Mouse (Mus musculus) urinary bladder, postnatal 10 days (tissue): ENCODE measurements at regions not wholly inside any gene's neighbourhood (a gene's known extent, or its start where the extent isn't known, plus 50 kb on each side); places are given as distances from the start of the nearest gene placed in this dataset.

Experiments used
- DNase-seq: peaks from one replicate; pipeline ENCODE4 v3.0.0; 2022; ENCODE audit warnings: low spot score

- DNase-seq, result no peak
Observed at GRCm38 (mm10) chr1:35786668-35787213, 281.5 kb upstream of the Hs6st1 start.

DNA sequence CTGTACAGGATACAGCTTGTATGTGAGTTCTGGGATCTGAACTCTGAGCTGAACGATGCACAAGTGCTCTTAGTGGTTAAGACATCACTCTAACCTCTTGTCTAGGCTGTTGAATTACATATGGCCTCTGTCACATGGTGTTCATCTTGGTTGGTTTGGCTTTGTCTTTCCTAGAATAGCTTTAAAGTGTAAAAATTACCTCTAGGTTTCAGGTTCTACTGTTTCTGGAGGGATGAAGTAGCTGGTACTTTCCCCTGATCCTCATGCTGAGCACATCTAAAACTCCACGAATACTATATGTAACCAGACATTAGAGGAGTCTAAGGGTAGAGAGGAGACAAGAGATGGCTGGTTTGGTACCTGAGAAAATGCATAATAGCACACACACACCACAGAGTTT, 271.1 kb upstream of the Hs6st1 start:
- DNase-seq, result no peak

DNA sequence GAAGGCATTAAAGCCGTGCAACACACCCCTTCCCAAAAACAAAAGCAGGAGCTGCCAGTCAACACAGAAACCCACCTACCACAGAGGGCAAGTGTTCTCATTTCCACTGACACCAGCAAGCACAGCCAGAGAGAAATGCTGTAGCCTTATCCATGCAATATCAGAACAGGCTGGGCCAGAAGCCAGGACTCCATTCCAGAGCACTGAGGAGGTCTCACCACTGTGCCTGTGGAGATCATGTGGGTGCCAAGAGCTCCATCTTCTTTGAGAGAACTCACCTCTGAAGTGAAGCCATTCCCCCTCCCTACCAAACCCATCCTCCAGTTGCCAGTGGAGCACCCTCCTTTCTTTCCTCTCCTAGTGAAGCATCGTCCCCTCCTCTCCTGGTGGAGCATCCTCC, 270.7 kb upstream of the Hs6st1 start:
- no peak for DNase-seq

DNA sequence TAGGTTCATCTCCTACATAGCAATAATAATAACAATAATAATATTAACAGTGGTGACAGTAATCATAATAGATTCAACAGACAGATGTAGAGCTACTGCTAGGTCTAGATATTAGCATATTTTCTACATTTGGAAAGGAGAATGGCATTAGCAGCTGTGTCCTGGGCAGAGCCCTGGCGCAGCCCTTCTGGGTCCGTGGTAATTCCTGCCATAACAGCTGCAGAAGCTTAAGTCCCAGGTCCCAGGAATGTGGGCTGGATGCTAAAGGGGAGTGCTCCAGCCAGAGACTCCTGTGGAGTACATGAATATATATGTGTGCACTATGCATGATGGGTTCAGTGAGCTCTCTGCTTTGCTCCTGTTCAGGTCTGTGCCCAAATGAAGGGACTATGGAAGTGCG, 262.7 kb upstream of the Hs6st1 start:
- DNase-seq, result no peak

DNA sequence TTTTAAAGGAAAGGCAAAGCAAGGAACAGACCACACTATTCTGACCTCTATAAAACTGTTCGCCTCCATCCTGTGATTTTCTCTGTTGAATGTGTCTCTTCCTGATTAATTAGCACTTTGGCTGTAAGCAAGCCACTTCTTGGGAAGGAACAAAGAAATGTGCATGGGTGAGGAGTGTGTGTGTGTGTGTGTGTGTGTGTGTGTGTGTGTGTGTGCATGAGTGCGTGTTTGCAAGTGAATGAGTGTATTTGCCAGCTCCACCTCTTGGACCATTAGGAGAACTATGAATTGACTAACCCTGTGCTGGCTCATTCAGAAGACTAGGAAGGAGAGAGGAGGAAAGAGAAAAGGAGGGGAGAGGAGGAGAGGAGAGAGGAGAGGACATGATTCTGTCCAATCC, 261.9 kb upstream of the Hs6st1 start:
- DNase-seq, result no peak

GRCm38 (mm10) chr1:35806731-35807130, 261.5 kb upstream of the Hs6st1 start:
- DNase-seq, result no peak

DNA sequence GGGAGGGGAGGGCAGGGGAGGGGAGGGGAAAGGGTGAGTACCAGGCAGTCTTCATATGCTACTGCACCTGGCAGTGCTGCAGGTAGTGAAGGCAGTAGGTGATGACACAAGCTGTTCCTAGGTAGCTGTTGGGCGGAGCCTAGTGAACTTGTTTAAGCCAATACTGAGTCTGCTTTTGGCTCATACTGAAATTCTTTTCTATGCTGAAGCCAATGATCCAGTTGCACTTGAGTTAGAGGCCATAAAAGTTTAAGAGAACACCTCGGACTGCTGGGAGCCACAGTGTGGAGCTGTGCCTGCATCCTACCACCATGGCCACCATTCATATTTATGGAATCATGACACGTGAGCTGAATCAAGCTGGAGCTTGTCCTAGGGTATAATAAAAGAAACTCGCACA, 259.3 kb upstream of the Hs6st1 start:
- DNase-seq, result no peak

DNA sequence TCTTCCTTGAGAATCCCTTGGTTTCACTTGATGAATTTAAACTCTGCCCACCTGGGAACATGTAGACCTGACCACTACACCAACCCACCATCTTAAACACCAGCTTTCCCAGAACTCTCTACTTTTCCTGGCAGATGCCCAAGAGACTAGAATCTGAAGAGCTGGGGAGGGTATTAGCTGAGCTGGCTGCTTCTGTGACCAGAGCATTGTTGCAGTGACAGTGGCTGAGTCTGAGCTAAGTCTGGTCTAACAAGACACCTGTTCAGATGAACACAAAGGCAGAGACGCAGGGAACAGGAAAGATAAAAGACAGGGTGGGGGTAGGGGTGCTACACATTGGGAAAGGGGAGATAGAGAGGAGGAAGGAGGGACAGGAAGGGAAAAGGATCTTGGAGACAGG, 258.9 kb upstream of the Hs6st1 start:
- no peak for DNase-seq

DNA sequence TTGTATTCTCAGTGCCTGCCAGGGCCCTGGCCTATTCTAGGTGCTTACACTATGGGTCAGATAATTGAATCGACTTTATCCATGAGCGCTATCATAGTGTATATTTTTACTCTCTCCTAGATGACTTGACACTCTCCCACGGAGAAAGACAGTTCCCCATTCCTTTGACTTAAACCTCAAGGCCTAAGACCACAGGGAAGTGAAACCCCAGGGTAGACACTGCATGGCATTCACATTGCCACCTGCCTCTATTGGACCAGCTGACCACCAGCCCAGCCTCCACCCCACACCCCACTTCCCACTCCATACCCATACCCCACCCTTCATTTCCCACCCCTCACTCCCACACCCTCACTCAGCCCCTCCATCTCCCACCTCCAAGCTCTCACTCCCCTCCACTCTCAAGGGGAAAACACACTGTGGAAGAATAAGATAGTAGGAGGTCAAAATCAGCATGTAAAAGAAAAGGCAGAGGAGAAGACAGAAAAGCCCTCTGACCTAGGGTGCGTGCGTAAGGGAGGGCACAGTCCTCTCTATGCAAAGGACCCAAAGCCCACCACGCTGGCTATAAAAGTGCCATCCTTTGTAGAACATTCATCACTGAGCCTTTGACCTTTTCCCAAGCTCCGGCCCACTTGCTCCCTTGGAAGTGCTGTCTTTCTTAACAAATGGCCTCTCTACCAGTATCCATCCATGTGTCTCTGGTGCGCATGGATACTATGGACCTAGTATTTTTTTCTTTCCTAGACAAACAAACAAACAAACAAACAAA, 257.4 kb upstream of the Hs6st1 start:
- no peak for DNase-seq

- DNase-seq, result no peak
Observed at GRCm38 (mm10) chr1:35811380-35811779, 256.8 kb upstream of the Hs6st1 start.

GRCm38 (mm10) chr1:35811795-35812194, 256.4 kb upstream of the Hs6st1 start:
- no peak for DNase-seq

DNA sequence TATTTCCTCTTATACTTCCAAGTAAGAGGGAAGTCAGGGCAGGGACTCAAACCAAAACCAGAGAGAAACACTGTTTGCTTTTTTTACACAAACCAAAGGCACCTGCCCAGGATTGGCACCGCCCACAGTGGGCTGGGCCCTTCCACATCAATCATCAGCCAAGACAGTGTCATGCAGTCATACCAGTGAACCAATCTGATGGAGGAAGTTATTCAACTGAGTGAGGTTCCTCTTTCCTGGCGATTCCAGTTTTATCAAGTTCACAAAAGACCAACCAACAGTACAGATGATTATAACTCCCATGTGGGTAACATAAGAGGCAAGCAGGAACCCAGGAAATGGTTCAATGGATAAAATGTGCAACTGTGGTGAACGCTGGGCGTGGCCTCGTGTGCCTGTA, 254.6 kb upstream of the Hs6st1 start:
- no peak for DNase-seq

- DNase-seq, result no peak
Observed at GRCm38 (mm10) chr1:35814207-35814606, 254.0 kb upstream of the Hs6st1 start.

DNA sequence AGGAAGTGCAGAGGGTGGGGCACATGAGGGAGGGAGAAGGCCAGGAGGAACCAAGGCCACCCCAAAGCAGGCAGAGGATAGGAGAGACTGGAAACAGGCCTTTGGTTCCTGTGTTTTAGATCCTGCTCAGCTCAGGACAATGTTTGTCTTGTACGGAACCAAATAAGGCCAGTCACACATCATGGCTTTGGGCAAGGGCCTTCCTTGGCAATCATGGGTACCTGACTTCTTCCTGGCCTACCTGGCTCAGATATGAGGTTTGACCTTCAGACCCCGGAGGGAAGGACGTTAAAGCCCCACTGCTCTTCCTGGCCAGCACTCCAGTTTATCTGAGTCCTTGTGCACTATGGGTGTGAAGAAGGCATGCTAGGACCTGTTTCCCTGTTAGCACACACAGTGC, 253.4 kb upstream of the Hs6st1 start:
- no peak for DNase-seq

- no peak for DNase-seq
Observed at GRCm38 (mm10) chr1:35821791-35822190, 246.4 kb upstream of the Hs6st1 start.

DNA sequence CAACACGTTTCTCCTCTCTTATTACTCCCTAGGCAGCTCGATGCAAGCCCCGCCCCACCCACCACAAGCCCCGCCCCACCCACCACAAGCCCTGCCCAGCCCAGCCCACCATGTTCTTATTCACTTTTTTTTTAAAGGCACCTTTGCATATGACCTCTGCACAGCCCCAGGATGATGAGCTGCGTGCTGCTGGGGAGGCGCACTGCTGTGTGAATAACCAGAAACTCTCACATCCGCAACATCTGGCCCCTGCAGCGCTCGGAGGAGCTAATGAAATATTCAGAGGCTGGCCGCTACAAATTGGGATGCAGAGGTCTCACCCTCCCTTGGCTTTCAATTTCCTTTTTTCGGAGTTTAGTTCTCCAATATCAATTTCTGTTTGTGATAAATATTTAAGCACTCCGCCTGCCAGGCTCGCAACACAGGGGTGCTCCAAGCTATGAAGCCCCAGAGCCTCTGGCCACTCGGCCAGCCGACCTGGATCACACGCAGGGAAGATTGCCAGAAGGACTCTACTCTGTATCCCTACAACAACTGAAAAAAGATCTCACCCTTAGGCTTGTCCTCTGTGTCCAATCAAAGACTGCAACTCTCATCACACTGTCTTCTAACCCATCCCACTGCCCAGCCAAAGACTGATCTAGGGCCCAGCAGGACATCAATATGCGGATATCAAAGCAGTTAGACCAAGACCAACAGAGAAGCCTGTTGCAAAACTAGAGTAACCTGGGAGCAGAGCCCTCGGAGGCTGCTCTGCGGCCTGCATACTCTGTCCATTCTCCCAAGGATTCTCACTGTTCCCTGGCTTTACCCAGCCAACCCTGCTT, 245.6 kb upstream of the Hs6st1 start:
- no peak for DNase-seq

GRCm38 (mm10) chr1:35823496-35823895, 244.7 kb upstream of the Hs6st1 start:
- DNase-seq, result no peak

- DNase-seq, result no peak
Observed at GRCm38 (mm10) chr1:35823981-35824880, 244.0 kb upstream of the Hs6st1 start.

- no peak for DNase-seq
Observed at GRCm38 (mm10) chr1:35825531-35825966, 242.7 kb upstream of the Hs6st1 start.

GRCm38 (mm10) chr1:35826575-35827114, 241.6 kb upstream of the Hs6st1 start:
- DNase-seq, result no peak

- DNase-seq, result no peak
Observed at GRCm38 (mm10) chr1:35827471-35827870, 240.7 kb upstream of the Hs6st1 start.

DNA sequence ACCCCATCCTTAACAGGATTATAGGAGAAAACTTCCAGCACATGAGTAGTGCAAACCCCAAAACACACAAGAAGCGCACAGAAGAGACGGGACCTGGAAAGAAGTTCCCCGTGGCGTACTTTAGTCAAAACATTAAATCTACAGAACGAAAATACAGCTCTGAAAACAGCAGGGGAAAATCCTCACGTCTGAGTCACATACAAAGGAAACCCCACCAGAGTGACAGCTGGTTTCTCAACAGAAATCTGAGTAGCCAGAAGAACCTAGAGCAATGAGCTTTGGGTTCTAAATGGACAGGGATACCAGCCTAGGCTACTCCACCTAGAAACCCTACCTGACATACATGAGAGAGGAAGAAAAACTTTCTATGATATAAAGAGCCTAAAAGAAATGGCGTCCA, 234.0 kb upstream of the Hs6st1 start:
- no peak for DNase-seq
